Mouse (Mus musculus) forebrain, embryonic 14.5 days (tissue): Measurements from ENCODE around the gene Nubpl. TPM values are rescaled to one million over a fixed set of nuclear protein-coding genes. Genes with fewer than 3 reads are reported as not detected.

Source experiments
- ATAC-seq: fragments of 200-750 bp; cut with Nextera tagmentation; 2 replicates; pipeline ENCODE4 v1.8.0; 2017; ENCODE audit warnings: mild to moderate bottlenecking, moderate library complexity
- DNase-seq: peaks from one replicate; pipeline ENCODE4 v3.0.0-alpha.2; 2015; ENCODE audit warnings: low spot score
- H3K27ac ChIP-seq: fragments of 300-500 bp; sonication (generic); 2 replicates; pipeline ENCODE4 v1.5.1; 2014; ENCODE audit warnings: low read depth, mild to moderate bottlenecking, control low read depth, low read length, moderate library complexity
- H3K27me3 ChIP-seq: fragments of 300-500 bp; sonication (generic); replicated peaks from 2 replicates; pipeline ENCODE4 v1.6.1; 2014; ENCODE audit warnings: low read length, control low read depth, mixed read lengths; ENCODE audit not compliant: control insufficient read depth, insufficient read depth
- H3K36me3 ChIP-seq: fragments of 300-500 bp; sonication (generic); 2 replicates; pipeline ENCODE4 v1.6.1; 2014; ENCODE audit warnings: low read length, control low read depth; ENCODE audit not compliant: control insufficient read depth, insufficient read depth
- H3K4me1 ChIP-seq: fragments of 300-500 bp; sonication (generic); 2 replicates; pipeline ENCODE4 v1.6.1; 2014; ENCODE audit warnings: antibody characterized with exemption, low read length, control low read depth; ENCODE audit not compliant: control insufficient read depth, insufficient read depth
- H3K4me2 ChIP-seq: fragments of 300-500 bp; sonication (generic); 2 replicates; pipeline ENCODE4 v1.6.1; 2014; ENCODE audit warnings: mild to moderate bottlenecking, control low read depth, low read length
- H3K4me3 ChIP-seq: fragments of 300-500 bp; sonication (generic); 2 replicates; pipeline ENCODE4 v1.5.1; 2014; ENCODE audit warnings: low read depth, low read length, control low read depth
- H3K9ac ChIP-seq: fragments of 300-500 bp; sonication (generic); 2 replicates; pipeline ENCODE4 v1.6.1; 2014; ENCODE audit warnings: mild to moderate bottlenecking, low read length, control low read depth, moderate library complexity
- H3K9me3 ChIP-seq: fragments of 300-500 bp; sonication (generic); replicated peaks from 2 replicates; pipeline ENCODE4 v1.6.1; 2016; ENCODE audit warnings: low read length, control low read depth, mixed read lengths; ENCODE audit not compliant: control insufficient read depth
- WGBS: fragments of 180-500 bp; shearing (Covaris S2); extraction: QIAGEN DNeasy Blood & Tissue Kit; methylation state at CpG from one replicate; pipeline ENCODE4 v1.1.7; 2014; 5-methylcytosine and 5-hydroxymethylcytosine counted together
- polyA plus RNA-seq: library from polyadenylated mRNA; unstranded; fragments of >200 nt; fragmentation: Nextera tagmentation; extraction: Ambion mirVana; gene quantifications from 2 replicates; pipeline ENCODE4 v1.2.1, GENCODE M21; 2014

Gene Nubpl
- polyA plus RNA-seq, 1 experiment from 2014 or later, result 8.5 TPM

GRCm38 (mm10) chr12:52272828-52273227, 175.3 kb downstream of the Nubpl start:
- Histone ChIP-seq H3K9ac (no peak overlapping the region), H3K9me3 (no peaks in the 10 kb centered on the region), H3K27ac (no peak overlapping the region), H3K4me1 (no peaks in the 10 kb centered on the region), H3K4me3 (no peak overlapping the region), H3K36me3 (no peaks in the 10 kb centered on the region), H3K4me2 (no peak overlapping the region), H3K27me3 (no peaks in the 10 kb centered on the region)
- 92% methylated on average over 1 of the region's 1 CpGs for WGBS
- DNase-seq (no peak), ATAC-seq (no peak)

- Histone ChIP-seq H3K4me2 (no peak overlapping the region), H3K4me3 (no peak overlapping the region), H3K36me3 (no peaks in the 10 kb centered on the region), H3K27ac (no peak overlapping the region), H3K9me3 (no peaks in the 10 kb centered on the region), H3K27me3 (no peaks in the 10 kb centered on the region), H3K4me1 (no peaks in the 10 kb centered on the region), H3K9ac (no peak overlapping the region)
- WGBS, result 4% methylated on average over 1 of the region's 1 CpGs
- no peak for ATAC-seq
- DNase-seq, result no peak
Measured at GRCm38 (mm10) chr12:52276320-52276719, 178.8 kb downstream of the Nubpl start.

GRCm38 (mm10) chr12:52281232-52281631, 183.7 kb downstream of the Nubpl start:
- 77% methylated on average over 1 of the region's 1 CpGs for WGBS
- no peak overlapping the region for H3K9ac ChIP-seq
- H3K4me3 ChIP-seq, result no peak overlapping the region
- H3K36me3 ChIP-seq, result no peaks in the 10 kb centered on the region
- no peaks in the 10 kb centered on the region for H3K27me3 ChIP-seq
- no peaks in the 10 kb centered on the region for H3K9me3 ChIP-seq
- peak; percentile 23 for DNase-seq
- no peak overlapping the region for H3K4me2 ChIP-seq
- H3K27ac ChIP-seq, result no peak overlapping the region
- no peak for ATAC-seq
- H3K4me1 ChIP-seq, result no peaks in the 10 kb centered on the region

- Histone ChIP-seq H3K27me3 (no peaks in the 10 kb centered on the region), H3K4me1 (peaks cover 8% of the 10 kb centered on the region), H3K36me3 (no peaks in the 10 kb centered on the region), H3K27ac (no peak overlapping the region), H3K4me3 (no peak overlapping the region), H3K9me3 (no peaks in the 10 kb centered on the region), H3K4me2 (no peak overlapping the region), H3K9ac (no peak overlapping the region)
- no peak for DNase-seq
- no peak for ATAC-seq
Measured at GRCm38 (mm10) chr12:52284471-52284870, 186.9 kb downstream of the Nubpl start.

- no peak overlapping the region for H3K9ac ChIP-seq
- no peak overlapping the region for H3K4me3 ChIP-seq
- no peaks in the 10 kb centered on the region for H3K9me3 ChIP-seq
- peaks cover 13% of the 10 kb centered on the region for H3K4me1 ChIP-seq
- no peaks in the 10 kb centered on the region for H3K27me3 ChIP-seq
- WGBS, result 79% methylated on average over 3 of the region's 3 CpGs
- H3K4me2 ChIP-seq, result no peak overlapping the region
- ATAC-seq (no peak), DNase-seq (no peak)
- no peaks in the 10 kb centered on the region for H3K36me3 ChIP-seq
- H3K27ac ChIP-seq, result no peak overlapping the region
Measured at GRCm38 (mm10) chr12:52286802-52287201, 189.3 kb downstream of the Nubpl start.

GRCm38 (mm10) chr12:52288537-52288936, 191.0 kb downstream of the Nubpl start:
- WGBS, result 73% methylated on average over 4 of the region's 4 CpGs
- H3K9me3 ChIP-seq, result no peaks in the 10 kb centered on the region
- no peak overlapping the region; the same call in 1 of the 2 replicates for H3K4me2 ChIP-seq
- H3K9ac ChIP-seq, result no peak overlapping the region
- DNase-seq (peak; percentile 7), ATAC-seq (peak; percentile 6; the same call in 1 of the 2 replicates)
- H3K4me1 ChIP-seq, result peaks cover 13% of the 10 kb centered on the region
- H3K36me3 ChIP-seq, result no peaks in the 10 kb centered on the region
- H3K27me3 ChIP-seq, result no peaks in the 10 kb centered on the region
- no peak overlapping the region for H3K4me3 ChIP-seq
- no peak overlapping the region for H3K27ac ChIP-seq

- DNase-seq (peak; percentile 87), ATAC-seq (peak; percentile 94)
- no peaks in the 10 kb centered on the region for H3K36me3 ChIP-seq
- 25% methylated on average over 11 of the region's 11 CpGs for WGBS
- no peaks in the 10 kb centered on the region for H3K9me3 ChIP-seq
- peak overlapping the region; percentile 25 for H3K4me2 ChIP-seq
- peaks cover 13% of the 10 kb centered on the region for H3K4me1 ChIP-seq
- 0 out of 2 replicates have a peak overlapping the region, but pooled peaks have one; percentile 22 for H3K27ac ChIP-seq
- no peak overlapping the region for H3K4me3 ChIP-seq
- no peaks in the 10 kb centered on the region for H3K27me3 ChIP-seq
- no peak overlapping the region for H3K9ac ChIP-seq
Measured at GRCm38 (mm10) chr12:52288941-52289567, 191.5 kb downstream of the Nubpl start.

- H3K9ac ChIP-seq, result no peak overlapping the region
- no peaks in the 10 kb centered on the region for H3K27me3 ChIP-seq
- H3K4me3 ChIP-seq, result no peak overlapping the region
- H3K9me3 ChIP-seq, result no peaks in the 10 kb centered on the region
- DNase-seq (no peak), ATAC-seq (peak; percentile 48)
- no peak overlapping the region; the same call in 1 of the 2 replicates for H3K27ac ChIP-seq
- peaks cover 13% of the 10 kb centered on the region for H3K4me1 ChIP-seq
- WGBS, result 24% methylated on average over 10 of the region's 10 CpGs
- no peaks in the 10 kb centered on the region for H3K36me3 ChIP-seq
- no peak overlapping the region; the same call in 1 of the 2 replicates for H3K4me2 ChIP-seq
Measured at GRCm38 (mm10) chr12:52289594-52289993, 192.1 kb downstream of the Nubpl start.

GRCm38 (mm10) chr12:52293931-52294330, 196.4 kb downstream of the Nubpl start:
- peak; percentile 39 for DNase-seq
- Histone ChIP-seq H3K27ac (no peak overlapping the region), H3K9me3 (no peaks in the 10 kb centered on the region), H3K9ac (no peak overlapping the region), H3K4me2 (no peak overlapping the region), H3K4me3 (no peak overlapping the region), H3K27me3 (no peaks in the 10 kb centered on the region), H3K4me1 (peaks cover 10% of the 10 kb centered on the region), H3K36me3 (no peaks in the 10 kb centered on the region)
- no peak for ATAC-seq
- 80% methylated on average over 2 of the region's 2 CpGs for WGBS
